Mouse (Mus musculus): ENCODE measurements at regions not wholly inside any gene's neighbourhood (a gene's known extent, or its start where the extent isn't known, plus 50 kb on each side); places are given as distances from the start of the nearest gene placed in this dataset.

- Histone ChIP-seq H3K27ac (ENCODE audit: insufficient read depth, low read depth, low read length) (no peak overlapping the region), H3K4me3 (ENCODE audit: low read depth, low read length) (no peak overlapping the region), H3K36me3 (ENCODE audit: control insufficient read depth, insufficient read depth, low read length) (no peaks in the 10 kb centered on the region), H3K4me1 (ENCODE audit: control insufficient read depth, insufficient read depth, insufficient read length, low read length) (no peaks in the 10 kb centered on the region), H3K27me3 (ENCODE audit: control insufficient read depth, insufficient read depth, low read length) (no peaks in the 10 kb centered on the region)
- no peak for TF ChIP-seq CTCF (IDR thresholded peaks at IDR 0.05; ENCODE audit: extremely low read depth, insufficient read length, insufficient replicate concordance, low read depth, low read length)
- 85% methylated on average over 6 of the region's 6 CpGs for WGBS
These were observed 447.4 kb upstream of the Igfbp7 start for GRCm38 (mm10) chr5:77855191-77855590.

GRCm38 (mm10) chr5:77853999-77854784 lies 446.4 kb upstream of the Igfbp7 start:
- H3K4me3 ChIP-seq (ENCODE audit: low read depth, low read length): no peak overlapping the region
- H3K27me3 ChIP-seq (ENCODE audit: control insufficient read depth, insufficient read depth, low read length): no peaks in the 10 kb centered on the region
- no peaks in the 10 kb centered on the region for H3K36me3 ChIP-seq (ENCODE audit: control insufficient read depth, insufficient read depth, low read length)
- 80% methylated on average over 12 of the region's 12 CpGs for WGBS
- no peak overlapping the region for H3K27ac ChIP-seq (ENCODE audit: insufficient read depth, low read depth, low read length)
- no peaks in the 10 kb centered on the region for H3K4me1 ChIP-seq (ENCODE audit: control insufficient read depth, insufficient read depth, insufficient read length, low read length)
- TF ChIP-seq CTCF (IDR thresholded peaks at IDR 0.05; ENCODE audit: extremely low read depth, insufficient read length, insufficient replicate concordance, low read depth, low read length) (no peak), POLR2A (IDR thresholded peaks at IDR 0.05; ENCODE audit: low read depth, low read length) (no peak)

GRCm38 (mm10) chr5:77851645-77852044 lies 443.8 kb upstream of the Igfbp7 start:
- Histone ChIP-seq H3K4me1 (ENCODE audit: control insufficient read depth, insufficient read depth, insufficient read length, low read length) (no peaks in the 10 kb centered on the region), H3K27me3 (ENCODE audit: control insufficient read depth, insufficient read depth, low read length) (no peaks in the 10 kb centered on the region), H3K4me3 (ENCODE audit: low read depth, low read length) (no peak overlapping the region), H3K36me3 (ENCODE audit: control insufficient read depth, insufficient read depth, low read length) (no peaks in the 10 kb centered on the region), H3K27ac (ENCODE audit: insufficient read depth, low read depth, low read length) (no peak overlapping the region)
- WGBS: 82% methylated on average over 3 of the region's 3 CpGs
- TF ChIP-seq POLR2A (IDR thresholded peaks at IDR 0.05; ENCODE audit: low read depth, low read length) (no peak), CTCF (IDR thresholded peaks at IDR 0.05; ENCODE audit: extremely low read depth, insufficient read length, insufficient replicate concordance, low read depth, low read length) (no peak)

GRCm38 (mm10) chr5:77838186-77839097 lies 430.6 kb upstream of the Igfbp7 start:
- 50% methylated on average over 5 of the region's 5 CpGs for WGBS
- H3K4me3 ChIP-seq (ENCODE audit: low read depth, low read length): no peak overlapping the region
- TF ChIP-seq CTCF (IDR thresholded peaks at IDR 0.05; ENCODE audit: extremely low read depth, insufficient read length, insufficient replicate concordance, low read depth, low read length) (no peak), POLR2A (IDR thresholded peaks at IDR 0.05; ENCODE audit: low read depth, low read length) (no peak)
- no peaks in the 10 kb centered on the region for H3K36me3 ChIP-seq (ENCODE audit: control insufficient read depth, insufficient read depth, low read length)
- H3K4me1 ChIP-seq (ENCODE audit: control insufficient read depth, insufficient read depth, insufficient read length, low read length): no peaks in the 10 kb centered on the region
- H3K27me3 ChIP-seq (ENCODE audit: control insufficient read depth, insufficient read depth, low read length): no peaks in the 10 kb centered on the region
- H3K27ac ChIP-seq (ENCODE audit: insufficient read depth, low read depth, low read length): no peak overlapping the region

- TF ChIP-seq POLR2A (IDR thresholded peaks at IDR 0.05; ENCODE audit: low read depth, low read length): no peak
- no peak for TF ChIP-seq CTCF (IDR thresholded peaks at IDR 0.05; ENCODE audit: extremely low read depth, insufficient read length, insufficient replicate concordance, low read depth, low read length)
- WGBS: 75% methylated on average over 2 of the region's 2 CpGs
- Histone ChIP-seq H3K27me3 (ENCODE audit: control insufficient read depth, insufficient read depth, low read length) (no peaks in the 10 kb centered on the region), H3K27ac (ENCODE audit: insufficient read depth, low read depth, low read length) (no peak overlapping the region), H3K4me3 (ENCODE audit: low read depth, low read length) (no peak overlapping the region), H3K4me1 (ENCODE audit: control insufficient read depth, insufficient read depth, insufficient read length, low read length) (no peaks in the 10 kb centered on the region), H3K36me3 (ENCODE audit: control insufficient read depth, insufficient read depth, low read length) (no peaks in the 10 kb centered on the region)
These were observed 420.1 kb upstream of the Igfbp7 start for GRCm38 (mm10) chr5:77827971-77828370.

GRCm38 (mm10) chr5:77826063-77826462 lies 418.2 kb upstream of the Igfbp7 start:
- H3K36me3 ChIP-seq (ENCODE audit: control insufficient read depth, insufficient read depth, low read length): no peaks in the 10 kb centered on the region
- no peaks in the 10 kb centered on the region for H3K27me3 ChIP-seq (ENCODE audit: control insufficient read depth, insufficient read depth, low read length)
- TF ChIP-seq CTCF (IDR thresholded peaks at IDR 0.05; ENCODE audit: extremely low read depth, insufficient read length, insufficient replicate concordance, low read depth, low read length): no peak
- no peak for TF ChIP-seq POLR2A (IDR thresholded peaks at IDR 0.05; ENCODE audit: low read depth, low read length)
- no peak overlapping the region for H3K4me3 ChIP-seq (ENCODE audit: low read depth, low read length)
- no peaks in the 10 kb centered on the region for H3K4me1 ChIP-seq (ENCODE audit: control insufficient read depth, insufficient read depth, insufficient read length, low read length)
- no peak overlapping the region for H3K27ac ChIP-seq (ENCODE audit: insufficient read depth, low read depth, low read length)
- WGBS: 76% methylated on average over 4 of the region's 4 CpGs

- H3K27ac ChIP-seq (ENCODE audit: insufficient read depth, low read depth, low read length): no peak overlapping the region
- H3K36me3 ChIP-seq (ENCODE audit: control insufficient read depth, insufficient read depth, low read length): no peaks in the 10 kb centered on the region
- TF ChIP-seq POLR2A (IDR thresholded peaks at IDR 0.05; ENCODE audit: low read depth, low read length): no peak
- TF ChIP-seq CTCF (IDR thresholded peaks at IDR 0.05; ENCODE audit: extremely low read depth, insufficient read length, insufficient replicate concordance, low read depth, low read length): no peak
- H3K4me1 ChIP-seq (ENCODE audit: control insufficient read depth, insufficient read depth, insufficient read length, low read length): no peaks in the 10 kb centered on the region
- H3K27me3 ChIP-seq (ENCODE audit: control insufficient read depth, insufficient read depth, low read length): no peaks in the 10 kb centered on the region
- H3K4me3 ChIP-seq (ENCODE audit: low read depth, low read length): no peak overlapping the region
- 43% methylated on average over 7 of the region's 7 CpGs for WGBS
These were observed 409.0 kb upstream of the Igfbp7 start for GRCm38 (mm10) chr5:77816759-77817280.

All from small intestine, adult 2 months (tissue).